Mouse (Mus musculus): ENCODE data around the gene Mtnr1a. TPM values are rescaled to one million over a fixed set of nuclear protein-coding genes. Genes with fewer than 3 reads are reported as not detected.
"Not testable (repeated sequence)": the region's sequence is repeated elsewhere in the genome, so short reads cannot be mapped to it uniquely, and the experiment has no call there.

The Mtnr1a gene
- polyA plus RNA-seq, 1 experiment from 2014 or later = 0.15 TPM

GRCm38 (mm10) chr8:45064197-45064869, 4.6 kb upstream of the Mtnr1a start:
- 36% methylated on average over 8 of the region's 8 CpGs for WGBS

GRCm38 (mm10) chr8:45065391-45065790, 3.5 kb upstream of the Mtnr1a start:
- ATAC-seq (ENCODE audit: insufficient read depth, low FRiP score, low TSS enrichment); DNase-seq (ENCODE audit: low spot score); H3K4me1 ChIP-seq (ENCODE audit: control insufficient read depth, insufficient read depth, low read length); H3K4me3 ChIP-seq (ENCODE audit: low read depth, low read length); H3K9me3 ChIP-seq (ENCODE audit: control insufficient read depth, low read length); H3K4me2 ChIP-seq (ENCODE audit: low read depth); H3K9ac ChIP-seq (ENCODE audit: low read length); H3K27me3 ChIP-seq (ENCODE audit: control insufficient read depth, insufficient read depth, low read length); H3K36me3 ChIP-seq (ENCODE audit: control insufficient read depth, insufficient read depth, low read length); H3K27ac ChIP-seq (ENCODE audit: low read depth, low read length): not testable (repeated sequence)
- WGBS = 86% methylated on average over 1 of the region's 1 CpGs

More at GRCm38 (mm10) chr8:45064197-45064869, 4.6 kb upstream of the Mtnr1a start:
- H3K4me3 ChIP-seq (ENCODE audit: low read depth, low read length) = no peak overlapping the region
- H3K27me3 ChIP-seq (ENCODE audit: control insufficient read depth, insufficient read depth, low read length) = no peaks in the 10 kb centered on the region
- DNase-seq (ENCODE audit: low spot score) = peak; percentile 38
- no peak overlapping the region for H3K27ac ChIP-seq (ENCODE audit: low read depth, low read length)
- no peaks in the 10 kb centered on the region for H3K9me3 ChIP-seq (ENCODE audit: control insufficient read depth, low read length)
- H3K4me2 ChIP-seq (ENCODE audit: low read depth) = no peak overlapping the region
- peak; percentile 76 for ATAC-seq (ENCODE audit: insufficient read depth, low FRiP score, low TSS enrichment)
- H3K36me3 ChIP-seq (ENCODE audit: control insufficient read depth, insufficient read depth, low read length) = no peaks in the 10 kb centered on the region
- H3K4me1 ChIP-seq (ENCODE audit: control insufficient read depth, insufficient read depth, low read length) = no peaks in the 10 kb centered on the region
- no peak overlapping the region for H3K9ac ChIP-seq (ENCODE audit: low read length)

GRCm38 (mm10) chr8:45070949-45071348, 2.0 kb downstream of the Mtnr1a start:
- no peak for DNase-seq (ENCODE audit: low spot score)
- Histone ChIP-seq H3K4me1 (ENCODE audit: control insufficient read depth, insufficient read depth, low read length) (no peaks in the 10 kb centered on the region), H3K9ac (ENCODE audit: low read length) (no peak overlapping the region), H3K27ac (ENCODE audit: low read depth, low read length) (no peak overlapping the region), H3K9me3 (ENCODE audit: control insufficient read depth, low read length) (no peaks in the 10 kb centered on the region), H3K36me3 (ENCODE audit: control insufficient read depth, insufficient read depth, low read length) (no peaks in the 10 kb centered on the region), H3K4me3 (ENCODE audit: low read depth, low read length) (no peak overlapping the region), H3K27me3 (ENCODE audit: control insufficient read depth, insufficient read depth, low read length) (no peaks in the 10 kb centered on the region), H3K4me2 (ENCODE audit: low read depth) (no peak overlapping the region)
- no peak for ATAC-seq (ENCODE audit: insufficient read depth, low FRiP score, low TSS enrichment)
- WGBS = 94% methylated on average over 8 of the region's 8 CpGs

GRCm38 (mm10) chr8:45080850-45081249, 11.9 kb downstream of the Mtnr1a start:
- Histone ChIP-seq H3K4me2 (ENCODE audit: low read depth) (no peak overlapping the region), H3K36me3 (ENCODE audit: control insufficient read depth, insufficient read depth, low read length) (no peaks in the 10 kb centered on the region), H3K27ac (ENCODE audit: low read depth, low read length) (no peak overlapping the region), H3K9me3 (ENCODE audit: control insufficient read depth, low read length) (no peaks in the 10 kb centered on the region), H3K9ac (ENCODE audit: low read length) (no peak overlapping the region), H3K4me3 (ENCODE audit: low read depth, low read length) (no peak overlapping the region), H3K4me1 (ENCODE audit: control insufficient read depth, insufficient read depth, low read length) (no peaks in the 10 kb centered on the region), H3K27me3 (ENCODE audit: control insufficient read depth, insufficient read depth, low read length) (no peaks in the 10 kb centered on the region)
- ATAC-seq (ENCODE audit: insufficient read depth, low FRiP score, low TSS enrichment) (no peak), DNase-seq (ENCODE audit: low spot score) (no peak)
- WGBS = 85% methylated on average over 3 of the region's 3 CpGs

- ATAC-seq (ENCODE audit: insufficient read depth, low FRiP score, low TSS enrichment) = no peak
- 63% methylated on average over 3 of the region's 3 CpGs for WGBS
Measured at GRCm38 (mm10) chr8:45093599-45093998, 24.7 kb downstream of the Mtnr1a start.

GRCm38 (mm10) chr8:45109371-45110063, 40.6 kb downstream of the Mtnr1a start:
- H3K4me1 ChIP-seq (ENCODE audit: control insufficient read depth, insufficient read depth, low read length) = no peaks in the 10 kb centered on the region; the same call in 1 of the 2 replicates
- DNase-seq (ENCODE audit: low spot score) = no peak
- H3K4me2 ChIP-seq (ENCODE audit: low read depth) = peak overlapping the region; percentile 40
- 0 out of 2 replicates have a peak overlapping the region, but pooled peaks have one; percentile 4 for H3K4me3 ChIP-seq (ENCODE audit: low read depth, low read length)
- no peaks in the 10 kb centered on the region for H3K36me3 ChIP-seq (ENCODE audit: control insufficient read depth, insufficient read depth, low read length)
- 29% methylated on average over 13 of the region's 13 CpGs for WGBS
- ATAC-seq (ENCODE audit: insufficient read depth, low FRiP score, low TSS enrichment) = peak; percentile 80; the same call in 1 of the 2 replicates
- H3K27me3 ChIP-seq (ENCODE audit: control insufficient read depth, insufficient read depth, low read length) = no peaks in the 10 kb centered on the region
- no peaks in the 10 kb centered on the region for H3K9me3 ChIP-seq (ENCODE audit: control insufficient read depth, low read length)
- H3K27ac ChIP-seq (ENCODE audit: low read depth, low read length) = no peak overlapping the region
- H3K9ac ChIP-seq (ENCODE audit: low read length) = 0 out of 2 replicates have a peak overlapping the region, but pooled peaks have one; percentile 2

More at GRCm38 (mm10) chr8:45093599-45093998, 24.7 kb downstream of the Mtnr1a start:
- no peaks in the 10 kb centered on the region for H3K27me3 ChIP-seq (ENCODE audit: control insufficient read depth, insufficient read depth, low read length)
- H3K9ac ChIP-seq (ENCODE audit: low read length) = no peak overlapping the region
- no peaks in the 10 kb centered on the region for H3K36me3 ChIP-seq (ENCODE audit: control insufficient read depth, insufficient read depth, low read length)
- no peak overlapping the region for H3K27ac ChIP-seq (ENCODE audit: low read depth, low read length)
- no peaks in the 10 kb centered on the region for H3K9me3 ChIP-seq (ENCODE audit: control insufficient read depth, low read length)
- no peak for DNase-seq (ENCODE audit: low spot score)
- H3K4me2 ChIP-seq (ENCODE audit: low read depth) = no peak overlapping the region
- no peaks in the 10 kb centered on the region for H3K4me1 ChIP-seq (ENCODE audit: control insufficient read depth, insufficient read depth, low read length)
- H3K4me3 ChIP-seq (ENCODE audit: low read depth, low read length) = no peak overlapping the region

- Histone ChIP-seq H3K9me3 (ENCODE audit: control insufficient read depth, low read length) (no peaks in the 10 kb centered on the region), H3K36me3 (ENCODE audit: control insufficient read depth, insufficient read depth, low read length) (no peaks in the 10 kb centered on the region), H3K4me3 (ENCODE audit: low read depth, low read length) (no peak overlapping the region), H3K27ac (ENCODE audit: low read depth, low read length) (no peak overlapping the region), H3K9ac (ENCODE audit: low read length) (no peak overlapping the region), H3K4me2 (ENCODE audit: low read depth) (peak overlapping the region; percentile 40), H3K4me1 (ENCODE audit: control insufficient read depth, insufficient read depth, low read length) (no peaks in the 10 kb centered on the region; the same call in 1 of the 2 replicates), H3K27me3 (ENCODE audit: control insufficient read depth, insufficient read depth, low read length) (no peaks in the 10 kb centered on the region)
- DNase-seq (ENCODE audit: low spot score) (no peak), ATAC-seq (ENCODE audit: insufficient read depth, low FRiP score, low TSS enrichment) (peak; percentile 48; the same call in 1 of the 2 replicates)
- WGBS = 9% methylated on average over 16 of the region's 16 CpGs
Measured at GRCm38 (mm10) chr8:45110064-45110812, 41.3 kb downstream of the Mtnr1a start.

GRCm38 (mm10) chr8:45110813-45111104, 41.8 kb downstream of the Mtnr1a start:
- no peak for ATAC-seq (ENCODE audit: insufficient read depth, low FRiP score, low TSS enrichment)
- no peaks in the 10 kb centered on the region for H3K27me3 ChIP-seq (ENCODE audit: control insufficient read depth, insufficient read depth, low read length)

More at GRCm38 (mm10) chr8:45110813-45111104, 41.8 kb downstream of the Mtnr1a start:
- Histone ChIP-seq H3K4me1 (ENCODE audit: control insufficient read depth, insufficient read depth, low read length) (no peaks in the 10 kb centered on the region; the same call in 1 of the 2 replicates), H3K27ac (ENCODE audit: low read depth, low read length) (no peak overlapping the region), H3K9me3 (ENCODE audit: control insufficient read depth, low read length) (no peaks in the 10 kb centered on the region), H3K9ac (ENCODE audit: low read length) (no peak overlapping the region), H3K36me3 (ENCODE audit: control insufficient read depth, insufficient read depth, low read length) (no peaks in the 10 kb centered on the region), H3K4me3 (ENCODE audit: low read depth, low read length) (no peak overlapping the region), H3K4me2 (ENCODE audit: low read depth) (no peak overlapping the region)
- DNase-seq (ENCODE audit: low spot score) = no peak
- WGBS = 39% methylated on average over 5 of the region's 5 CpGs
